Mouse (Mus musculus) small intestine, adult 2 months (tissue): ENCODE results near the gene Evi2a.

Experiments
- CTCF ChIP-seq: fragments of 200-500 bp; IDR thresholded peaks from 2 replicates; pipeline ENCODE4 v1.5.1; 2012; ENCODE audit warnings: low read depth, mild to moderate bottlenecking, control low read depth, inconsistent platforms, low read length, moderate library complexity, mixed read lengths; ENCODE audit not compliant: insufficient replicate concordance, insufficient read length; ENCODE audit errors: extremely low read depth
- POLR2A ChIP-seq: fragments of 200-500 bp; IDR thresholded peaks from 2 replicates; pipeline ENCODE4 v1.6.1; 2012; ENCODE audit warnings: low read depth, mild to moderate bottlenecking, control low read depth, inconsistent platforms, low read length, moderate library complexity

GRCm38 (mm10) chr11:79529736-79530135 is 673 bp downstream of the Evi2a start:
- TF ChIP-seq CTCF (no peak), POLR2A (no peak)
